Mouse (Mus musculus): ENCODE measurements at regions not wholly inside any gene's neighbourhood (a gene's known extent, or its start where the extent isn't known, plus 50 kb on each side); places are given as distances from the start of the nearest gene placed in this dataset.

DNA sequence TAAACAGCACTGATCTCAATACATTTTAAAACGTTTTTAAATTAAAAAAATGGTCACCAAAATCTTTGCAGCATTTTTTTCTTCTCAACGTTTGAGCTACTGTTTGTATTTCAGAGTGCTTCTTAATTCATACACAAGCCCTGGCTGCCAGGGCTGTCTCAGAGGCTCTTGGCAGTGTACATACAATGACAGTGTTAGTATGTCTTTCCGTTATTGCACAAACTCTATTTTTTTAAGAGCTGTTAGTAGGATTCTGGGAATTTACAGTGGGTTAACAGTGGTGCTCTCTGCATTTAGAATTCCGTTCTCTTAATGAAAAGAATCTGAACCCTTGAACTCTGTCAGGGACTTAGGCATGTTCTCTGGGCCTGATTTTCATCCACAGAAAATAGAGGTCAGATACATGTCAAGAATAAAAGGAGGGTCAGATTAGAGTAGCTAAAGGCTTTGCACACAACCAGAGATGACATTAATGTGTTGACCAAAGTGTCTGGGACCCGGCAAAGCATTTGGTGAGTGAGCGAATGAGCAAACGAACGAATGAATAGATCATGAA lies 219.5 kb upstream of the Rbms1 start:
- TF ChIP-seq POLR2A (IDR thresholded peaks at IDR 0.05; ENCODE audit: borderline replicate concordance, extremely low read depth, insufficient read depth, insufficient read length, poor library complexity, severe bottlenecking) (no peak), CTCF (IDR thresholded peaks at IDR 0.05; ENCODE audit: borderline replicate concordance, extremely low read depth, insufficient read depth, insufficient read length) (no peak)
